Mouse (Mus musculus): ENCODE data around the gene Psmb3. TPM values are rescaled to one million over a fixed set of nuclear protein-coding genes. Genes with fewer than 3 reads are reported as not detected.

Gene Psmb3
- polyA plus RNA-seq, 1 experiment from 2014 or later = 200 TPM

- H3K27me3 ChIP-seq (ENCODE audit: control insufficient read depth, insufficient read depth, low read depth, low read length) = peaks cover 74% of the 10 kb centered on the region
- 3% methylated on average over 27 of the region's 27 CpGs for WGBS (ENCODE audit: insufficient replicate concordance)
These were observed 42.2 kb upstream of the Psmb3 start for GRCm38 (mm10) chr11:97660734-97661647.

DNA sequence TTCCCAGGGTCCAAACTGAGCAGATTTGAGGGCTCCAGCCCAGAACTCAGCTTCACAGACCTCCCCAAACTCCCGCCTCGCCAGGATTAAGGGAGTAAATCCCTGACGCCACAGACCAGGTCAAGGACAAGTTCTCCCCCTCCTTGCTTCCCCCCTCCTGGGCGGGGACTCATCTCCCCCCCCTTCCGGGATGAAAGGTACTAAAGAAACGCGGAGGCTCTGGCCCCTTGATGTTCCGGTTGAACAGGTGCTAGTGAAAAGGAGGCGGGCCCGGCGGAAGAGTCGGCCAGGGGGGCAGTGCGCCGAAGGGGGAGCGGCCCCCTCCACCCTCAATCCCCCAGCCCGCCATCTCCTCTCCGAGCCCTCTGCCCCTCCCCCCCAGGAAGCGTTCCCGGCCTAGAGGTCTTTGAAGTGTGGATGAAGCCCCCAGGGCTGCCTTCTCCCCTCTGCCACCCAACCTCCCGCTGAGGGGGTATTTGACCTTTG is 41.5 kb upstream of the Psmb3 start:
- Histone ChIP-seq H3K27me3 (ENCODE audit: control insufficient read depth, insufficient read depth, low read depth, low read length) (peaks cover 74% of the 10 kb centered on the region), H3K4me1 (ENCODE audit: control insufficient read depth, low read depth, low read length) (peaks cover 21% of the 10 kb centered on the region), H3K27ac (ENCODE audit: low read length) (no peak overlapping the region), H3K9me3 (replicated peaks; ENCODE audit: control insufficient read depth, low read length) (no peaks in the 10 kb centered on the region), H3K36me3 (ENCODE audit: control insufficient read depth, insufficient read depth) (no peaks in the 10 kb centered on the region), H3K9ac (ENCODE audit: low read depth, low read length) (no peak overlapping the region), H3K4me2 (ENCODE audit: low read depth, low read length) (peak overlapping the region; percentile 77), H3K4me3 (ENCODE audit: low read depth, low read length) (peak overlapping the region; percentile 33)
- ATAC-seq (ENCODE audit: low read depth) = no peak
- WGBS (ENCODE audit: insufficient replicate concordance) = under 1% methylated on average over 20 of the region's 20 CpGs

More at GRCm38 (mm10) chr11:97660734-97661647, 42.2 kb upstream of the Psmb3 start:
- Histone ChIP-seq H3K27ac (ENCODE audit: low read length) (no peak overlapping the region), H3K4me1 (ENCODE audit: control insufficient read depth, low read depth, low read length) (peaks cover 21% of the 10 kb centered on the region), H3K4me2 (ENCODE audit: low read depth, low read length) (peak overlapping the region; percentile 77), H3K9ac (ENCODE audit: low read depth, low read length) (no peak overlapping the region), H3K36me3 (ENCODE audit: control insufficient read depth, insufficient read depth) (no peaks in the 10 kb centered on the region), H3K4me3 (ENCODE audit: low read depth, low read length) (peak overlapping the region; percentile 64), H3K9me3 (replicated peaks; ENCODE audit: control insufficient read depth, low read length) (no peaks in the 10 kb centered on the region)
- no peak for ATAC-seq (ENCODE audit: low read depth)

- peak overlapping the region; percentile 77 for H3K4me2 ChIP-seq (ENCODE audit: low read depth, low read length)
- peaks cover 74% of the 10 kb centered on the region for H3K27me3 ChIP-seq (ENCODE audit: control insufficient read depth, insufficient read depth, low read depth, low read length)
- H3K9ac ChIP-seq (ENCODE audit: low read depth, low read length) = no peak overlapping the region
- H3K4me3 ChIP-seq (ENCODE audit: low read depth, low read length) = peak overlapping the region; percentile 65
- WGBS (ENCODE audit: insufficient replicate concordance) = 2% methylated on average over 21 of the region's 21 CpGs
- peaks cover 21% of the 10 kb centered on the region for H3K4me1 ChIP-seq (ENCODE audit: control insufficient read depth, low read depth, low read length)
- no peak for ATAC-seq (ENCODE audit: low read depth)
- H3K27ac ChIP-seq (ENCODE audit: low read length) = no peak overlapping the region
- no peaks in the 10 kb centered on the region for H3K9me3 ChIP-seq (replicated peaks; ENCODE audit: control insufficient read depth, low read length)
- no peaks in the 10 kb centered on the region for H3K36me3 ChIP-seq (ENCODE audit: control insufficient read depth, insufficient read depth)
These were observed 40.8 kb upstream of the Psmb3 start for GRCm38 (mm10) chr11:97662207-97662892.

DNA sequence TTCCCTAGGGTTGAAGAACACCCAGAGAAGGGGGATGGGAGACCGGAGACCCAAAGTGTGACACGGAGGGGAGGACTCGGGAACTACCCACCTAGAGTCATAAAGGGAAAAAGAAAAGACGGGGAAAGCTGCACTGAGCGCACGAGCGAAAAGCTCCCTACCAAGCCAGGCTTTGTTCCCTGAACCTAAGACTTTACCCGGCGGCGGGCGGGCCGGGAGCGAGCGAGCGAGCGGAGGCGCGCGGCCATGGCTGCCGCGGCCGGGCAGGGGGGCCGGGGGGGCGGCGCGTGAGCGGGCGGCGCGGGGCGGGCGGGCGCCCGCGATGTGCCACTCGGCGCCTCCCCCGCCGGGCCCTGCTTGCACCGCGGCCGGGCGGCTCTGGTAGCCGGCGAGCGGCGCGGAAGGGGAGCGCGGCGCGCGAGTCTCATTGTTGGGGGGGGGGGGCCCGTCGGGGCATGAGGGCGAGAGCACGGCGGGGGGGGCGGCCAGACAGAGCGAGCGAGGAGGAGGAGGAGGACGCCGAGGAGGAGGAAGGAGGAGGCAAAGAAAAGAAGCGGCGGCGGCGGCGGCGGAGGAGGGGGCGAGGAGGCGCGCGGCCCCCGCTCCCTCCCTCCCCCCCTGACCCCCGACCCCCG is 40.2 kb upstream of the Psmb3 start, which contains the start of gene Mllt6:
Gene Mllt6, plus strand, starts transcription at position 522 of the 635 bp plus-strand sequence.
- H3K27me3 ChIP-seq (ENCODE audit: control insufficient read depth, insufficient read depth, low read depth, low read length) = peaks cover 74% of the 10 kb centered on the region
- no peak within 1 kb of the TSS for H3K27ac ChIP-seq (ENCODE audit: low read length)
- H3K9me3 ChIP-seq (replicated peaks; ENCODE audit: control insufficient read depth, low read length) = no peaks in the 10 kb centered on the region
- H3K36me3 ChIP-seq (ENCODE audit: control insufficient read depth, insufficient read depth) = no peaks in the 10 kb centered on the region
- peak within 1 kb of the TSS; percentile 77 for H3K4me2 ChIP-seq (ENCODE audit: low read depth, low read length)
- H3K4me1 ChIP-seq (ENCODE audit: control insufficient read depth, low read depth, low read length) = peaks cover 21% of the 10 kb centered on the region
- peak; percentile 37 for ATAC-seq (ENCODE audit: low read depth)
- WGBS (ENCODE audit: insufficient replicate concordance) = 0% methylated on average over 29 of the region's 76 CpGs
- peak within 1 kb of the TSS; percentile 45 for H3K9ac ChIP-seq (ENCODE audit: low read depth, low read length)
- H3K4me3 ChIP-seq (ENCODE audit: low read depth, low read length) = peak within 1 kb of the TSS; percentile 65

DNA sequence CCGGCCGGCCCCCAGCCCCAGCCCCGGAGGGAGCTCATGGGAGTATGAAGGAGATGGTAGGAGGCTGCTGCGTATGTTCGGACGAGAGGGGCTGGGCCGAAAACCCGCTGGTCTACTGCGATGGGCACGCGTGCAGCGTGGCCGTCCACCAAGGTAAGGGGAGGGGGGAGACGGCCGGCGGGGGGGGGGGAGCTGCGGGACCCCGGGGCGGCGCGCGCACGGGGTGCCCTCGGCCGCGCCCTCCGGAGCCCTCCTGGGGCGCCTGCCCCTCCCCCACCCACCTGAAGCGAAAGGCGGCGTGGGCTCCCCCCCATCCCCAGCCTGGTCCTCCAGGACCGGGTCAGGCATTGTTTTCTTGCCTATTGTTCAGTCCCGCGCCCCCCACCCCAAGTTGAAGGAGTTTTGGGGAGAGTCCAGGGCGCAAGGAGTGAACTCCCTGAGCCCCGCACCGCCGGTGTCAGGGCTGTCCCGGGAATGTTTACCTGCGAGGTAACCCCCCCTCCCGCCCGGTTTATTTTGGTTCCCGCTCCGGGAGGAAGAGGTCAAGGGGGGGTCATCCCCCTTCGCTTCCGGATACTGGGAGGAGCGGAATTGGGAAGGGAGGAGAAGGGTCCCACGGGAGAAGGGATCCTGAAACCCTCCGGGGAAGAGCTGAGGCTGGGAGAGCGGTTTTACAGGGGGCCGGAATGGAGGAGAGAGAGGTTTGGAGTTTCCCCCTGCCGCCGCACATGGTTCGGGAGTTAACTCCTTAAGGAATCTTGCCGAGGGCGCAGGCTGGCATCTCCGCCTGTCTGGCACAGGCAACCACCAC is 39.5 kb upstream of the Psmb3 start:
- H3K27ac ChIP-seq (ENCODE audit: low read length) = no peak overlapping the region
- no peaks in the 10 kb centered on the region for H3K36me3 ChIP-seq (ENCODE audit: control insufficient read depth, insufficient read depth)
- no peak for ATAC-seq (ENCODE audit: low read depth)
- H3K4me2 ChIP-seq (ENCODE audit: low read depth, low read length) = peak overlapping the region; percentile 77
- no peaks in the 10 kb centered on the region for H3K9me3 ChIP-seq (replicated peaks; ENCODE audit: control insufficient read depth, low read length)
- peak overlapping the region; percentile 65 for H3K4me3 ChIP-seq (ENCODE audit: low read depth, low read length)
- peak overlapping the region; percentile 45 for H3K9ac ChIP-seq (ENCODE audit: low read depth, low read length)
- peaks cover 73% of the 10 kb centered on the region for H3K27me3 ChIP-seq (ENCODE audit: control insufficient read depth, insufficient read depth, low read depth, low read length)
- WGBS (ENCODE audit: insufficient replicate concordance) = 1% methylated on average over 45 of the region's 57 CpGs
- peaks cover 21% of the 10 kb centered on the region for H3K4me1 ChIP-seq (ENCODE audit: control insufficient read depth, low read depth, low read length)

- H3K4me3 ChIP-seq (ENCODE audit: low read depth, low read length) = peak overlapping the region; percentile 65
- H3K9ac ChIP-seq (ENCODE audit: low read depth, low read length) = peak overlapping the region; percentile 45; the same call in 1 of the 2 replicates
- ATAC-seq (ENCODE audit: low read depth) = no peak
- no peaks in the 10 kb centered on the region for H3K9me3 ChIP-seq (replicated peaks; ENCODE audit: control insufficient read depth, low read length)
- H3K27ac ChIP-seq (ENCODE audit: low read length) = no peak overlapping the region
- peaks cover 19% of the 10 kb centered on the region for H3K4me1 ChIP-seq (ENCODE audit: control insufficient read depth, low read depth, low read length)
- H3K27me3 ChIP-seq (ENCODE audit: control insufficient read depth, insufficient read depth, low read depth, low read length) = peaks cover 67% of the 10 kb centered on the region
- peak overlapping the region; percentile 77 for H3K4me2 ChIP-seq (ENCODE audit: low read depth, low read length)
- WGBS (ENCODE audit: insufficient replicate concordance) = 8% methylated on average over 8 of the region's 8 CpGs
- no peaks in the 10 kb centered on the region for H3K36me3 ChIP-seq (ENCODE audit: control insufficient read depth, insufficient read depth)
These were observed 38.9 kb upstream of the Psmb3 start for GRCm38 (mm10) chr11:97664339-97664665.

GRCm38 (mm10) chr11:97664771-97665240 is 38.4 kb upstream of the Psmb3 start:
- Histone ChIP-seq H3K9ac (ENCODE audit: low read depth, low read length) (no peak overlapping the region), H3K9me3 (replicated peaks; ENCODE audit: control insufficient read depth, low read length) (no peaks in the 10 kb centered on the region), H3K27me3 (ENCODE audit: control insufficient read depth, insufficient read depth, low read depth, low read length) (peaks cover 62% of the 10 kb centered on the region), H3K36me3 (ENCODE audit: control insufficient read depth, insufficient read depth) (no peaks in the 10 kb centered on the region), H3K27ac (ENCODE audit: low read length) (no peak overlapping the region), H3K4me1 (ENCODE audit: control insufficient read depth, low read depth, low read length) (peaks cover 15% of the 10 kb centered on the region), H3K4me3 (ENCODE audit: low read depth, low read length) (no peak overlapping the region), H3K4me2 (ENCODE audit: low read depth, low read length) (no peak overlapping the region)
- no peak for ATAC-seq (ENCODE audit: low read depth)
- WGBS (ENCODE audit: insufficient replicate concordance) = 16% methylated on average over 6 of the region's 6 CpGs

DNA sequence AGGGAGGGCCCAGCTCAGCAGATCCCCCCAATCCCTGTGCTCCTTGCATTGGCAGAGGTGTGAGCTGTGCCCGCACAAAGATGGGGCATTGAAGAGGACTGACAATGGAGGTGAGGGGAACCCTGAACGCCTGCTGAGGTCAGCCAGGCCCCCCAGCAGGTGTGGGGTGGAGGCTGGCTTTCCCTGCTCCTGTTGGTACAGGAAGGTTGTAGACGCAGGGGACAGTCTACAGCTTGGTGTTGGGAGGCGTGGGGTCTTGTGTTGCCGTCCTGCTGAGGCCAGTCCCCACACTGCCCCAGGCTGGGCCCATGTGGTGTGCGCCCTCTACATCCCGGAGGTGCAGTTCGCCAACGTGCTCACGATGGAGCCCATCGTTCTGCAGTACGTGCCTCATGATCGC is 37.8 kb upstream of the Psmb3 start:
- Histone ChIP-seq H3K4me1 (ENCODE audit: control insufficient read depth, low read depth, low read length) (peaks cover 15% of the 10 kb centered on the region), H3K9ac (ENCODE audit: low read depth, low read length) (no peak overlapping the region), H3K27me3 (ENCODE audit: control insufficient read depth, insufficient read depth, low read depth, low read length) (peaks cover 56% of the 10 kb centered on the region), H3K4me2 (ENCODE audit: low read depth, low read length) (no peak overlapping the region), H3K9me3 (replicated peaks; ENCODE audit: control insufficient read depth, low read length) (no peaks in the 10 kb centered on the region), H3K27ac (ENCODE audit: low read length) (no peak overlapping the region), H3K36me3 (ENCODE audit: control insufficient read depth, insufficient read depth) (no peaks in the 10 kb centered on the region), H3K4me3 (ENCODE audit: low read depth, low read length) (no peak overlapping the region)
- 77% methylated on average over 13 of the region's 13 CpGs for WGBS (ENCODE audit: insufficient replicate concordance)
- ATAC-seq (ENCODE audit: low read depth) = no peak

Measured in liver, embryonic 16.5 days (tissue).